Comparison of ENCODE assay signal across 13 mouse cellular contexts in the genomic region with DNA sequence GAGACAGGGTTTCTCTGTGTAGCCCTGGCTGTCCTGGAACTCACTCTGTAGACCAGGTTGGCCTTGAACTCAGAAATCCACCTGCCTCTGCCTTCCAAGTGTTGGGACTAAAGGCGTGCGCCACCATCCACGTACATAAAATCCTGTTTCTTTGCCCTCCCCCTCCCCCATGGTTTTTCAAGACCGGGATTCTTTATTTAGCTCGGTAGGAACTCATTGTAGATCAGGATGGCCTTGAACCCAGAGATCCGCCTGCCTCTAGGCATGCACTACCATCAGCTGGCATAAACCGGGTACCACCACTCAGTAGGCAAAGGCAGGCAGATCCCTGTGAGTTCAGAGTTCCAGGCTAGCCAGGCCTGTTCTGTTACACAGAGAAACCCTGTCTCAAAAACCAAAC. TPM values are rescaled to one million over a fixed set of nuclear protein-coding genes. Genes with fewer than 3 reads are reported as not detected.
DNase-seq lines count a peak whose midpoint lies in the region; ATAC-seq and TF ChIP-seq lines count a peak whose summit lies in the region.
"Had no signal": no experiment of that assay in that cellular context is flagged by ENCODE, and none has a peak within 500 bp of the region (broad histone marks: within the 10 kb centered on the region; RNA-seq: fewer than 3 reads in every experiment).

No protein-coding gene starts in this region.

- H3K27me3 ChIP-seq in heart, embryonic 16.5 days (ENCODE audit: control insufficient read depth, insufficient read depth, low read length), result no peaks in the 10 kb centered on the region
- H3K27me3 ChIP-seq in neural tube, embryonic 13.5 days, result no peaks in the 10 kb centered on the region
- H3K27me3 ChIP-seq in neural tube, embryonic 15.5 days (replicated peaks), result no peaks in the 10 kb centered on the region
- H3K27me3 ChIP-seq in intestine, embryonic 15.5 days (replicated peaks), result no peaks in the 10 kb centered on the region
- no peaks in the 10 kb centered on the region for H3K27me3 ChIP-seq in stomach, postnatal 0 days (ENCODE audit: control insufficient read depth, insufficient read depth, low read length)
- H3K27me3 ChIP-seq: midbrain, embryonic 15.5 days had no signal

- H3K27ac ChIP-seq in heart, embryonic 16.5 days (ENCODE audit: low read length), result peak overlapping the region; percentile 88
- 0 out of 2 replicates have a peak overlapping the region, but pooled peaks have one; percentile 33 for H3K27ac ChIP-seq in neural tube, embryonic 13.5 days (replicated peaks)
- H3K27ac ChIP-seq in neural tube, embryonic 15.5 days (replicated peaks), result no peak overlapping the region
- 0 out of 2 replicates have a peak overlapping the region, but pooled peaks have one; percentile 40 for H3K27ac ChIP-seq in intestine, embryonic 15.5 days
- H3K27ac ChIP-seq in stomach, postnatal 0 days (replicated peaks), result peak overlapping the region; percentile 26; the same call in 1 of the 2 replicates
- H3K27ac ChIP-seq: midbrain, embryonic 15.5 days had no signal

- no peak for ATAC-seq in heart, embryonic 16.5 days (replicated peaks; ENCODE audit: extremely low read depth, insufficient read depth, low FRiP score)
- no peak for ATAC-seq in neural tube, embryonic 13.5 days (ENCODE audit: low read depth)
- no peak for ATAC-seq in neural tube, embryonic 15.5 days (ENCODE audit: low FRiP score)
- no peak for ATAC-seq in intestine, embryonic 15.5 days
- no peak for ATAC-seq in stomach, postnatal 0 days (ENCODE audit: low FRiP score, low TSS enrichment)
- no peak for ATAC-seq in monocyte, adult 5-6 weeks (replicated peaks; ENCODE audit: insufficient number of reproducible peaks, low FRiP score, low TSS enrichment, poor library complexity, severe bottlenecking)
- ATAC-seq: midbrain, embryonic 15.5 days had no signal

- DNase-seq in heart, postnatal 4 days, result no peak
- no peak for DNase-seq in stomach, postnatal 0 days (ENCODE audit: low spot score)
- no peak for DNase-seq in gastrocnemius, postnatal 25 days
- DNase-seq: cerebellum, adult 8-10 months; right cerebral cortex, adult 18-20 months had no signal

- H3K4me3 ChIP-seq in heart, embryonic 16.5 days (ENCODE audit: low read length), result no peak overlapping the region
- no peak overlapping the region for H3K4me3 ChIP-seq in neural tube, embryonic 13.5 days
- H3K4me3 ChIP-seq in neural tube, embryonic 15.5 days (replicated peaks), result no peak overlapping the region
- H3K4me3 ChIP-seq in intestine, embryonic 15.5 days (replicated peaks), result no peak overlapping the region
- H3K4me3 ChIP-seq in stomach, postnatal 0 days (ENCODE audit: low read depth, low read length), result no peak overlapping the region
- H3K4me3 ChIP-seq: midbrain, embryonic 15.5 days had no signal

- H3K36me3 ChIP-seq in heart, embryonic 16.5 days (ENCODE audit: control insufficient read depth, insufficient read depth), result peaks cover 7% of the 10 kb centered on the region
- H3K36me3 ChIP-seq in neural tube, embryonic 13.5 days, result 0 out of 2 replicates have a peak, but pooled peaks cover 10% of the 10 kb centered on the region
- no peaks in the 10 kb centered on the region for H3K36me3 ChIP-seq in neural tube, embryonic 15.5 days
- H3K36me3 ChIP-seq in intestine, embryonic 15.5 days, result no peaks in the 10 kb centered on the region
- no peaks in the 10 kb centered on the region for H3K36me3 ChIP-seq in stomach, postnatal 0 days (ENCODE audit: control insufficient read depth, insufficient read depth, low read length)
- H3K36me3 ChIP-seq: midbrain, embryonic 15.5 days had no signal

- H3K4me1 ChIP-seq in heart, embryonic 16.5 days (ENCODE audit: control insufficient read depth, insufficient read depth, low read length), result peaks cover 42% of the 10 kb centered on the region
- peaks cover 14% of the 10 kb centered on the region for H3K4me1 ChIP-seq in neural tube, embryonic 13.5 days (replicated peaks)
- H3K4me1 ChIP-seq in neural tube, embryonic 15.5 days, result peaks cover 18% of the 10 kb centered on the region
- peaks cover 43% of the 10 kb centered on the region for H3K4me1 ChIP-seq in intestine, embryonic 15.5 days (replicated peaks)
- peaks cover 10% of the 10 kb centered on the region for H3K4me1 ChIP-seq in stomach, postnatal 0 days (replicated peaks; ENCODE audit: control insufficient read depth, insufficient read depth)

- no peak overlapping the region; the same call in 1 of the 2 replicates for H3K4me2 ChIP-seq in heart, embryonic 16.5 days (ENCODE audit: low read depth, low read length)
- H3K4me2 ChIP-seq in neural tube, embryonic 13.5 days, result no peak overlapping the region
- H3K4me2 ChIP-seq in neural tube, embryonic 15.5 days, result no peak overlapping the region
- H3K4me2 ChIP-seq in intestine, embryonic 15.5 days (replicated peaks), result no peak overlapping the region
- H3K4me2 ChIP-seq in stomach, postnatal 0 days (replicated peaks; ENCODE audit: low read depth), result no peak overlapping the region
- H3K4me2 ChIP-seq: midbrain, embryonic 15.5 days had no signal

- TF ChIP-seq EP300 in stomach, postnatal 0 days (optimal IDR thresholded peaks at IDR 0.05), result no peak

- 62% methylated on average over 7 of the region's 7 CpGs for WGBS in heart, embryonic 16.5 days
- WGBS in neural tube, embryonic 13.5 days, result 89% methylated on average over 7 of the region's 7 CpGs
- 88% methylated on average over 7 of the region's 7 CpGs for WGBS in neural tube, embryonic 15.5 days
- WGBS in intestine, embryonic 15.5 days, result 82% methylated on average over 7 of the region's 7 CpGs
- 90% methylated on average over 7 of the region's 7 CpGs for WGBS in stomach, postnatal 0 days

- TF ChIP-seq CTCF in stomach, postnatal 0 days (IDR thresholded peaks at IDR 0.05; ENCODE audit: low read depth), result no peak

- H3K9me3 ChIP-seq in heart, embryonic 16.5 days (replicated peaks; ENCODE audit: control insufficient read depth, low read length), result no peaks in the 10 kb centered on the region
- no peaks in the 10 kb centered on the region for H3K9me3 ChIP-seq in neural tube, embryonic 13.5 days
- H3K9me3 ChIP-seq in neural tube, embryonic 15.5 days (replicated peaks), result no peaks in the 10 kb centered on the region
- H3K9me3 ChIP-seq in intestine, embryonic 15.5 days, result no peaks in the 10 kb centered on the region
- H3K9me3 ChIP-seq in stomach, postnatal 0 days (ENCODE audit: control insufficient read depth, low read length), result no peaks in the 10 kb centered on the region
- H3K9me3 ChIP-seq: midbrain, embryonic 15.5 days had no signal

- no peak overlapping the region for H3K9ac ChIP-seq in heart, embryonic 16.5 days (ENCODE audit: low read length)
- H3K9ac ChIP-seq in neural tube, embryonic 13.5 days, result no peak overlapping the region
- H3K9ac ChIP-seq in neural tube, embryonic 15.5 days (replicated peaks), result no peak overlapping the region
- H3K9ac ChIP-seq in intestine, embryonic 15.5 days, result no peak overlapping the region
- no peak overlapping the region for H3K9ac ChIP-seq in stomach, postnatal 0 days (ENCODE audit: low read length)
- H3K9ac ChIP-seq: midbrain, embryonic 15.5 days had no signal

RNA-seq across cellular contexts. Expression of gene Pxn, which starts 10.4 kb away (rescaled TPM):
- 39.1 and 40.6 TPM in 2 replicates for polyA plus RNA-seq in heart, embryonic 16.5 days (2015; fragmentation: Nextera tagmentation; extraction: Ambion mirVana)
- total RNA-seq in heart, postnatal 4 days (2021), result 10 to 100 TPM; 62.9 to 66.0 TPM
- polyA plus RNA-seq in neural tube, embryonic 13.5 days (2015; fragmentation: Nextera tagmentation; extraction: Ambion mirVana), result 26.5 and 26.6 TPM in 2 replicates
- polyA plus RNA-seq in neural tube, embryonic 15.5 days (2015; fragmentation: Nextera tagmentation; extraction: Ambion mirVana), result 21.3 and 28.2 TPM in 2 replicates
- 56.9 and 58.2 TPM in 2 replicates for polyA plus RNA-seq in intestine, embryonic 15.5 days (2015; fragmentation: Nextera tagmentation; extraction: Ambion mirVana)
- polyA plus RNA-seq in stomach, postnatal 0 days (2015; fragmentation: Nextera tagmentation; extraction: Ambion mirVana), result 21.1 and 25.8 TPM in 2 replicates
- 85.9 to 113 TPM (median 106 TPM) in 3 replicates for total RNA-seq in monocyte, adult 5-6 weeks (2017)
- 10 to 100 TPM; 70.0 to 78.1 TPM for total RNA-seq in gastrocnemius, postnatal 25 days (2021)

RNA-seq across cellular contexts. Expression of gene Sirt4, which starts 32.4 kb away (rescaled TPM):
- polyA plus RNA-seq in heart, embryonic 16.5 days (2015; fragmentation: Nextera tagmentation; extraction: Ambion mirVana), result 18.7 and 24.0 TPM in 2 replicates
- 10 to 100 TPM; 10.5 to 12.7 TPM for total RNA-seq in heart, postnatal 4 days (2021)
- polyA plus RNA-seq in neural tube, embryonic 13.5 days (2015; fragmentation: Nextera tagmentation; extraction: Ambion mirVana), result 26.8 and 33.0 TPM in 2 replicates
- 31.0 and 37.1 TPM in 2 replicates for polyA plus RNA-seq in neural tube, embryonic 15.5 days (2015; fragmentation: Nextera tagmentation; extraction: Ambion mirVana)
- 18.6 and 19.8 TPM in 2 replicates for polyA plus RNA-seq in intestine, embryonic 15.5 days (2015; fragmentation: Nextera tagmentation; extraction: Ambion mirVana)
- polyA plus RNA-seq in stomach, postnatal 0 days (2015; fragmentation: Nextera tagmentation; extraction: Ambion mirVana), result 10.1 and 11.5 TPM in 2 replicates
- 5.2 to 10.7 TPM (median 7.8 TPM) in 3 replicates for total RNA-seq in monocyte, adult 5-6 weeks (2017)
- total RNA-seq in gastrocnemius, postnatal 25 days (2021), result 10 to 100 TPM; 13.8 to 14.1 TPM

RNA-seq across cellular contexts. Expression of gene Rplp0, which starts 42.4 kb away (rescaled TPM):
- 1,003 and 1,029 TPM in 2 replicates for polyA plus RNA-seq in heart, embryonic 16.5 days (2015; fragmentation: Nextera tagmentation; extraction: Ambion mirVana)
- total RNA-seq in heart, postnatal 4 days (2021), result 100 to 1,000 TPM; 852 to 919 TPM
- polyA plus RNA-seq in neural tube, embryonic 13.5 days (2015; fragmentation: Nextera tagmentation; extraction: Ambion mirVana), result 767 and 869 TPM in 2 replicates
- polyA plus RNA-seq in neural tube, embryonic 15.5 days (2015; fragmentation: Nextera tagmentation; extraction: Ambion mirVana), result 785 and 1,036 TPM in 2 replicates
- 1,607 and 1,644 TPM in 2 replicates for polyA plus RNA-seq in intestine, embryonic 15.5 days (2015; fragmentation: Nextera tagmentation; extraction: Ambion mirVana)
- 1,317 and 1,335 TPM in 2 replicates for polyA plus RNA-seq in stomach, postnatal 0 days (2015; fragmentation: Nextera tagmentation; extraction: Ambion mirVana)
- 991 to 1,396 TPM (median 1,306 TPM) in 3 replicates for total RNA-seq in monocyte, adult 5-6 weeks (2017)
- total RNA-seq in gastrocnemius, postnatal 25 days (2021), result 100 to 1,000 TPM; 558 to 572 TPM

RNA-seq across cellular contexts. Expression of gene Gcn1l1, which starts 48.1 kb away (rescaled TPM):
- polyA plus RNA-seq in heart, embryonic 16.5 days (2015; fragmentation: Nextera tagmentation; extraction: Ambion mirVana), result 20.9 and 27.6 TPM in 2 replicates
- 10 to 100 TPM; 52.7 to 56.7 TPM for total RNA-seq in heart, postnatal 4 days (2021)
- 36.5 and 39.3 TPM in 2 replicates for polyA plus RNA-seq in neural tube, embryonic 13.5 days (2015; fragmentation: Nextera tagmentation; extraction: Ambion mirVana)
- 35.7 and 37.6 TPM in 2 replicates for polyA plus RNA-seq in neural tube, embryonic 15.5 days (2015; fragmentation: Nextera tagmentation; extraction: Ambion mirVana)
- 31.8 and 34.7 TPM in 2 replicates for polyA plus RNA-seq in intestine, embryonic 15.5 days (2015; fragmentation: Nextera tagmentation; extraction: Ambion mirVana)
- 11.2 and 11.7 TPM in 2 replicates for polyA plus RNA-seq in stomach, postnatal 0 days (2015; fragmentation: Nextera tagmentation; extraction: Ambion mirVana)
- 16.9 to 37.5 TPM (median 22.8 TPM) in 3 replicates for total RNA-seq in monocyte, adult 5-6 weeks (2017)
- 10 to 100 TPM; 26.1 to 30.7 TPM for total RNA-seq in gastrocnemius, postnatal 25 days (2021)

RNA-seq across cellular contexts. Expression of gene Pla2g1b, which starts 50.8 kb away (rescaled TPM):
- polyA plus RNA-seq in heart, embryonic 16.5 days (2015; fragmentation: Nextera tagmentation; extraction: Ambion mirVana), result 0.46 and 0.92 TPM in 2 replicates
- not detected for total RNA-seq in heart, postnatal 4 days (2021)
- polyA plus RNA-seq in neural tube, embryonic 13.5 days (2015; fragmentation: Nextera tagmentation; extraction: Ambion mirVana), result 0.95 TPM in 1 of 2 replicates, not detected in the other
- polyA plus RNA-seq in neural tube, embryonic 15.5 days (2015; fragmentation: Nextera tagmentation; extraction: Ambion mirVana), result 0.81 and 1.1 TPM in 2 replicates
- 2.1 and 2.9 TPM in 2 replicates for polyA plus RNA-seq in intestine, embryonic 15.5 days (2015; fragmentation: Nextera tagmentation; extraction: Ambion mirVana)
- 464 and 489 TPM in 2 replicates for polyA plus RNA-seq in stomach, postnatal 0 days (2015; fragmentation: Nextera tagmentation; extraction: Ambion mirVana)
- total RNA-seq in monocyte, adult 5-6 weeks (2017), result not detected in 3 replicates
- total RNA-seq in gastrocnemius, postnatal 25 days (2021), result not detected
- total RNA-seq: adrenal gland, adult 2 months; left cerebral cortex, postnatal 36 days had no signal
- polyA plus RNA-seq: adrenal gland, adult 2 months; midbrain, embryonic 15.5 days had no signal
